Mouse (Mus musculus) lung, postnatal 10 days (tissue): ENCODE results near the gene 4921511C20Rik.

Experiments
- DNase-seq: peaks from one replicate; pipeline ENCODE4 v3.0.0; 2021

4921511C20Rik gene

GRCm38 (mm10) chrX:127393993-127394392 is at the start of gene 4921511C20Rik:
Gene 4921511C20Rik, plus strand, starts transcription at chrX:127394293.
- DNase-seq = no peak
